Mouse (Mus musculus) splenic B cell, adult 2 months (primary cell): ENCODE data around the gene Zfp146.
"Not testable (repeated sequence)": the region's sequence is repeated elsewhere in the genome, so short reads cannot be mapped to it uniquely, and the experiment has no call there.

Source experiments
- DNase-seq: peaks from one replicate; pipeline ENCODE4 v3.0.0-alpha.2; 2011; ENCODE audit warnings: low read depth, low spot score
- H3K27me3 ChIP-seq: 2 replicates; pipeline ENCODE4 v1.6.1; 2012; ENCODE audit warnings: mild to moderate bottlenecking, low read length, moderate library complexity, mixed read lengths; ENCODE audit not compliant: control insufficient read depth, poor library complexity, insufficient read depth, severe bottlenecking
- H3K36me3 ChIP-seq: 2 replicates; pipeline ENCODE4 v1.6.1; 2012; ENCODE audit warnings: mild to moderate bottlenecking, low read length, moderate library complexity, mixed read lengths; ENCODE audit not compliant: control insufficient read depth, poor library complexity, insufficient read depth, severe bottlenecking

Zfp146 gene

DNA sequence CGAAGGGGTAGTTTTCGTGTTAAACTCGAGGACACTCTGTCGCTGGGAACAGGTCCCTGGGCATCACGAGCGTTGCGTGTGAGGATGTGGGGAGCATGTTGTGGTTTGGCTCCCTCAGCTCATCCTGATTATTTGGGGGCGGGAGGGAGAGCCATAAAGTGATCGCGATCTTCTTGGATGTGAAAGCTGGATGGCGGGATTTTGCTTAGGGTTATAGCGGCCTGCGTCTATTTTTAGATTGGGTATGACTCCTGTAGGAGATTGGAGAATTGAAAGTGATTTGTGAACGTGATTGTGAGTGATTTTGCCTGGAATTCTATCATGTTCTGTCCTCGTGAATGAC, 47.4 kb downstream of the Zfp146 start:
- no peak for DNase-seq
- Histone ChIP-seq H3K27me3 (no peaks in the 10 kb centered on the region), H3K36me3 (peaks cover 2% of the 10 kb centered on the region; the same call in 1 of the 2 replicates)

DNA sequence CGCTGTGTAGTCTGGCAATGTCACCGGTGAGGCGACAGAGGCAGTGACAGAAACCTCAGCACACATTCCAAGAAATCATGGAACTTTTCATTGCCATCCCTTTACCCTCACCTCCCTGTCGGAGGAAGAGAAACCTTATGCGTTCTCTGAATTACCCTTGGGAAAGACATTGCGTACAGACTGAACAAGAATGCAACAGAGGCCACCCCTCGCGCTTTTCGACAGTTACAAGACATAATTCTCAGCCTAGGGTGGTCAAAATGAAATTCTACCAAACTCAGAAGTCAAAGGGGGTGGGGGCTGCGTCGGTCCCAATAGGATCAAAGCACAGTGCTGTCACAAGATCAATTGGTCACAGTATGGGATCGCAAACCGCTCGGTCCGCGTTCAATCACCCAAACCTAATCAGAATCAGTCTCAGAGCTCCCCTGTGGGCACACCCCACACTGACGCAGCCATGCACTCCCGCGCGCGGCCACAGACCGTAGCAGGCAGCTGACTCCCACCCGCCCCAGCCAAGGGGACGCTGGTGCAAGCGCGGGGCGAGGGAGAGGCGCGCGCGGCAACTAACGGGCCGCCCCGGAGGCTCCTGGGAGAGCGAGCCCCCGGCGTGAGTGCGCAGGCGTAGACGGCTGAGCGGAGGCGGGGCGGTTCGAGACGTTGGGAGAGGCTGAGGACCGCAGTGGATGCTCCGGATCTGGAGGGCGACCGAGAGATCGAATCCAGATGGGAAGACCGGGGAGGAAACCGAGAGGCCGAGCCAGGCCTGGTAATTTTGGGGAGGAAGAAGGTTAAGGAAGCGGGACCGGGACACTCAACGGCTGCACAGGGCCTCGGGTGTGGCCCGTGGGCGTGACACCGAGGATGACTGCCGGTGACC, 48.0 kb downstream of the Zfp146 start, which contains the start of gene Zfp382:
TSS of gene Zfp382 (plus strand) at position 635 of the 880 bp plus-strand sequence.
- Histone ChIP-seq H3K36me3 (peaks cover 2% of the 10 kb centered on the region; the same call in 1 of the 2 replicates), H3K27me3 (no peaks in the 10 kb centered on the region)
- DNase-seq: peak; percentile 92

DNA sequence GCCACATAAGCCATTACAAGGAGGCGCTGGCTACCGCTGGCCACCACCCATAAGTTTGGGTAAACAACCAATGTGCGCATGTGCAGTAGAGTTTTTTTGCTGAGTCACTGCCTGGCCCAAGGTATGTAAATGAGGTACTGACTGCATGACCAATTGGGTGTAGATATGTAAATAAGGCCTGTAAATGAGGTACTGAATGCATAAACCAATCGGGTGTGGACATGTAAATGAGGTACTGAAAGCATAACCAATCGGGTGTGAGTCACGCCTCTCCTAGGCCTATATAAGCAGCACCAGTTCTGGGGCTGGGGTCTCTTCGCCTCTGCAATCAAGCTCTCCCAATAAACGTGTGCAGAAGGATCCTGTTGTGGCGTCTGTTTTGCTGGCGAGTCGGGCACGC, 51.6 kb downstream of the Zfp146 start:
- H3K27me3 ChIP-seq, H3K36me3 ChIP-seq, DNase-seq: not testable (repeated sequence)

DNA sequence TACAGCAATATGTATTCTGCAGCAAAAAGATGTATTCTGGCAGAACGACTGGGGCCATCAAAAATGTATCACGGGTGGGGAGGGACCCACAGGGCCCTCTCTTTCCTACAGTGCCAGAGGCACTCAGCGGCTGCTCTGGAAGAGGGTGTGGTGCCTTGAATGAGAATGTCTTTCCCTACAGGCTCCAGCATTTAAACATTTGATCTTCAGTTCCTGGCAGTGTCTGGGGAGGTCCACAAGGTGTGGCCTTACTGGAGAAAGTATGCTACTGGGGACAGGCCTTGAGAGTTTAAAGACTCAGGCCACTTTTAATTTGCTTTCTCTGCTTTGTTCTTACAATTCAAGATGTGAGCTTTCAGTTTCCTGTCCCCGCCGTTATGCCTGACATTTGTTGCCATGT, 53.5 kb downstream of the Zfp146 start:
- Histone ChIP-seq H3K27me3 (no peaks in the 10 kb centered on the region), H3K36me3 (no peaks in the 10 kb centered on the region)
- DNase-seq: no peak
